Mouse (Mus musculus): Measurements from ENCODE around the gene Terb1. TPM values are rescaled to one million over a fixed set of nuclear protein-coding genes. Genes with fewer than 3 reads are reported as not detected.

Terb1 gene
- polyA plus RNA-seq, 1 experiment from 2014 or later = 0.05 TPM

GRCm38 (mm10) chr8:104434275-104434674, 75.4 kb downstream of the Terb1 start:
- Histone ChIP-seq H3K36me3 (ENCODE audit: control insufficient read depth, insufficient read depth, low read length) (peaks cover 58% of the 10 kb centered on the region), H3K9ac (ENCODE audit: low read depth, low read length) (no peak overlapping the region), H3K9me3 (ENCODE audit: control insufficient read depth, low read length) (no peaks in the 10 kb centered on the region), H3K4me1 (replicated peaks; ENCODE audit: control insufficient read depth, insufficient read depth, low read length) (peaks cover 7% of the 10 kb centered on the region), H3K4me2 (no peak overlapping the region), H3K4me3 (ENCODE audit: low read depth, low read length) (no peak overlapping the region), H3K27ac (ENCODE audit: low read depth, low read length) (no peak overlapping the region), H3K27me3 (replicated peaks; ENCODE audit: control insufficient read depth, insufficient read depth, low read length) (no peaks in the 10 kb centered on the region)
- DNase-seq (ENCODE audit: low spot score) (no peak), ATAC-seq (replicated peaks; ENCODE audit: low FRiP score) (peak; percentile 73)
- WGBS = 71% methylated on average over 4 of the region's 4 CpGs

- 92% methylated on average over 5 of the region's 5 CpGs for WGBS
- Histone ChIP-seq H3K4me1 (replicated peaks; ENCODE audit: control insufficient read depth, insufficient read depth, low read length) (peaks cover 7% of the 10 kb centered on the region), H3K36me3 (ENCODE audit: control insufficient read depth, insufficient read depth, low read length) (peaks cover 55% of the 10 kb centered on the region), H3K4me3 (ENCODE audit: low read depth, low read length) (no peak overlapping the region), H3K27ac (ENCODE audit: low read depth, low read length) (no peak overlapping the region), H3K9me3 (ENCODE audit: control insufficient read depth, low read length) (no peaks in the 10 kb centered on the region), H3K27me3 (replicated peaks; ENCODE audit: control insufficient read depth, insufficient read depth, low read length) (no peaks in the 10 kb centered on the region), H3K4me2 (no peak overlapping the region), H3K9ac (ENCODE audit: low read depth, low read length) (no peak overlapping the region)
- ATAC-seq (replicated peaks; ENCODE audit: low FRiP score) = no peak
- DNase-seq (ENCODE audit: low spot score) = no peak
Measured at GRCm38 (mm10) chr8:104433191-104433842, 76.4 kb downstream of the Terb1 start.

- peaks cover 56% of the 10 kb centered on the region for H3K36me3 ChIP-seq (ENCODE audit: control insufficient read depth, insufficient read depth, low read length)
- WGBS = 92% methylated on average over 6 of the region's 6 CpGs
- H3K9ac ChIP-seq (ENCODE audit: low read depth, low read length) = no peak overlapping the region
- H3K27me3 ChIP-seq (replicated peaks; ENCODE audit: control insufficient read depth, insufficient read depth, low read length) = no peaks in the 10 kb centered on the region
- no peaks in the 10 kb centered on the region for H3K9me3 ChIP-seq (ENCODE audit: control insufficient read depth, low read length)
- no peak overlapping the region for H3K27ac ChIP-seq (ENCODE audit: low read depth, low read length)
- peaks cover 7% of the 10 kb centered on the region for H3K4me1 ChIP-seq (replicated peaks; ENCODE audit: control insufficient read depth, insufficient read depth, low read length)
- H3K4me3 ChIP-seq (ENCODE audit: low read depth, low read length) = no peak overlapping the region
- no peak for ATAC-seq (replicated peaks; ENCODE audit: low FRiP score)
- no peak overlapping the region for H3K4me2 ChIP-seq
- no peak for DNase-seq (ENCODE audit: low spot score)
Measured at GRCm38 (mm10) chr8:104432656-104433055, 77.1 kb downstream of the Terb1 start.

- H3K9ac ChIP-seq (ENCODE audit: low read depth, low read length) = no peak overlapping the region
- 87% methylated on average over 7 of the region's 7 CpGs for WGBS
- H3K36me3 ChIP-seq (ENCODE audit: control insufficient read depth, insufficient read depth, low read length) = peaks cover 54% of the 10 kb centered on the region
- ATAC-seq (replicated peaks; ENCODE audit: low FRiP score) = no peak
- peaks cover 7% of the 10 kb centered on the region for H3K4me1 ChIP-seq (replicated peaks; ENCODE audit: control insufficient read depth, insufficient read depth, low read length)
- no peak overlapping the region for H3K27ac ChIP-seq (ENCODE audit: low read depth, low read length)
- no peaks in the 10 kb centered on the region for H3K27me3 ChIP-seq (replicated peaks; ENCODE audit: control insufficient read depth, insufficient read depth, low read length)
- H3K9me3 ChIP-seq (ENCODE audit: control insufficient read depth, low read length) = no peaks in the 10 kb centered on the region
- no peak overlapping the region for H3K4me3 ChIP-seq (ENCODE audit: low read depth, low read length)
- no peak overlapping the region for H3K4me2 ChIP-seq
- DNase-seq (ENCODE audit: low spot score) = no peak
Measured at GRCm38 (mm10) chr8:104430230-104430629, 79.5 kb downstream of the Terb1 start.

GRCm38 (mm10) chr8:104427703-104428102, 82.0 kb downstream of the Terb1 start:
- WGBS = 88% methylated on average over 13 of the region's 13 CpGs
- Histone ChIP-seq H3K27ac (ENCODE audit: low read depth, low read length) (no peak overlapping the region), H3K36me3 (ENCODE audit: control insufficient read depth, insufficient read depth, low read length) (peaks cover 59% of the 10 kb centered on the region), H3K27me3 (replicated peaks; ENCODE audit: control insufficient read depth, insufficient read depth, low read length) (no peaks in the 10 kb centered on the region), H3K4me2 (no peak overlapping the region), H3K9me3 (ENCODE audit: control insufficient read depth, low read length) (no peaks in the 10 kb centered on the region), H3K4me1 (replicated peaks; ENCODE audit: control insufficient read depth, insufficient read depth, low read length) (no peaks in the 10 kb centered on the region), H3K4me3 (ENCODE audit: low read depth, low read length) (no peak overlapping the region), H3K9ac (ENCODE audit: low read depth, low read length) (no peak overlapping the region)
- ATAC-seq (replicated peaks; ENCODE audit: low FRiP score) (no peak), DNase-seq (ENCODE audit: low spot score) (no peak)

- Histone ChIP-seq H3K27ac (ENCODE audit: low read depth, low read length) (no peak overlapping the region), H3K9ac (ENCODE audit: low read depth, low read length) (no peak overlapping the region), H3K9me3 (ENCODE audit: control insufficient read depth, low read length) (no peaks in the 10 kb centered on the region), H3K27me3 (replicated peaks; ENCODE audit: control insufficient read depth, insufficient read depth, low read length) (no peaks in the 10 kb centered on the region), H3K36me3 (ENCODE audit: control insufficient read depth, insufficient read depth, low read length) (peaks cover 53% of the 10 kb centered on the region), H3K4me2 (no peak overlapping the region), H3K4me1 (replicated peaks; ENCODE audit: control insufficient read depth, insufficient read depth, low read length) (no peaks in the 10 kb centered on the region), H3K4me3 (ENCODE audit: low read depth, low read length) (no peak overlapping the region)
- WGBS = 61% methylated on average over 6 of the region's 6 CpGs
- ATAC-seq (replicated peaks; ENCODE audit: low FRiP score) (no peak), DNase-seq (ENCODE audit: low spot score) (no peak)
Measured at GRCm38 (mm10) chr8:104422313-104422712, 87.4 kb downstream of the Terb1 start.

- WGBS = 91% methylated on average over 6 of the region's 6 CpGs
- no peaks in the 10 kb centered on the region for H3K4me1 ChIP-seq (replicated peaks; ENCODE audit: control insufficient read depth, insufficient read depth, low read length)
- no peak for DNase-seq (ENCODE audit: low spot score)
- no peak overlapping the region for H3K27ac ChIP-seq (ENCODE audit: low read depth, low read length)
- peaks cover 18% of the 10 kb centered on the region for H3K36me3 ChIP-seq (ENCODE audit: control insufficient read depth, insufficient read depth, low read length)
- no peak overlapping the region for H3K9ac ChIP-seq (ENCODE audit: low read depth, low read length)
- H3K4me3 ChIP-seq (ENCODE audit: low read depth, low read length) = no peak overlapping the region
- no peaks in the 10 kb centered on the region for H3K9me3 ChIP-seq (ENCODE audit: control insufficient read depth, low read length)
- ATAC-seq (replicated peaks; ENCODE audit: low FRiP score) = no peak
- H3K4me2 ChIP-seq = no peak overlapping the region
- no peaks in the 10 kb centered on the region for H3K27me3 ChIP-seq (replicated peaks; ENCODE audit: control insufficient read depth, insufficient read depth, low read length)
Measured at GRCm38 (mm10) chr8:104416022-104416421, 93.7 kb downstream of the Terb1 start.

- H3K36me3 ChIP-seq (ENCODE audit: control insufficient read depth, insufficient read depth, low read length) = peaks cover 9% of the 10 kb centered on the region
- WGBS = 60% methylated on average over 3 of the region's 3 CpGs
- ATAC-seq (replicated peaks; ENCODE audit: low FRiP score) (no peak), DNase-seq (ENCODE audit: low spot score) (no peak)
- no peak overlapping the region for H3K4me3 ChIP-seq (ENCODE audit: low read depth, low read length)
- H3K9me3 ChIP-seq (ENCODE audit: control insufficient read depth, low read length) = no peaks in the 10 kb centered on the region
- no peak overlapping the region for H3K27ac ChIP-seq (ENCODE audit: low read depth, low read length)
- no peak overlapping the region for H3K4me2 ChIP-seq
- H3K9ac ChIP-seq (ENCODE audit: low read depth, low read length) = no peak overlapping the region
- H3K4me1 ChIP-seq (replicated peaks; ENCODE audit: control insufficient read depth, insufficient read depth, low read length) = no peaks in the 10 kb centered on the region
- no peaks in the 10 kb centered on the region for H3K27me3 ChIP-seq (replicated peaks; ENCODE audit: control insufficient read depth, insufficient read depth, low read length)
Measured at GRCm38 (mm10) chr8:104414204-104414603, 95.5 kb downstream of the Terb1 start.

- Histone ChIP-seq H3K4me3 (ENCODE audit: low read depth, low read length) (no peak overlapping the region), H3K9ac (ENCODE audit: low read depth, low read length) (no peak overlapping the region), H3K9me3 (ENCODE audit: control insufficient read depth, low read length) (no peaks in the 10 kb centered on the region), H3K36me3 (ENCODE audit: control insufficient read depth, insufficient read depth, low read length) (peaks cover 8% of the 10 kb centered on the region), H3K4me1 (replicated peaks; ENCODE audit: control insufficient read depth, insufficient read depth, low read length) (no peaks in the 10 kb centered on the region), H3K27me3 (replicated peaks; ENCODE audit: control insufficient read depth, insufficient read depth, low read length) (no peaks in the 10 kb centered on the region), H3K4me2 (no peak overlapping the region), H3K27ac (ENCODE audit: low read depth, low read length) (no peak overlapping the region)
- WGBS = 60% methylated on average over 4 of the region's 4 CpGs
- ATAC-seq (replicated peaks; ENCODE audit: low FRiP score) (no peak), DNase-seq (ENCODE audit: low spot score) (no peak)
Measured at GRCm38 (mm10) chr8:104413770-104414169, 95.9 kb downstream of the Terb1 start.

Measured in liver, embryonic 11.5 days (tissue).